Mouse (Mus musculus) megakaryocyte, embryonic 14.5 days (primary cell): ENCODE measurements around the gene Cdc42bpb.

ENCODE experiments used
- FLI1 ChIP-seq: IDR thresholded peaks from 2 replicates; pipeline ENCODE4 v1.6.1; 2012; ENCODE audit warnings: low read length, inconsistent platforms, mixed read lengths
- GATA1 ChIP-seq: IDR thresholded peaks from 3 replicates; pipeline ENCODE4 v1.6.1; 2012; ENCODE audit warnings: mixed read lengths, low read length, inconsistent platforms, borderline replicate concordance

- TF ChIP-seq FLI1 (no peak), GATA1 (no peak)
Measured at GRCm38 (mm10) chr12:111409583-111409982, 32.1 kb upstream of the Cdc42bpb start.
